Mouse (Mus musculus) liver, embryonic 11.5 days (tissue): ENCODE measurements around the gene Poll. TPM values are rescaled to one million over a fixed set of nuclear protein-coding genes. Genes with fewer than 3 reads are reported as not detected.

ENCODE experiments used
- ATAC-seq: fragments of 200-750 bp; cut with Nextera tagmentation; replicated peaks from 2 replicates; pipeline ENCODE4 v1.8.0; 2017; ENCODE audit warnings: moderate number of reproducible peaks, mild to moderate bottlenecking, moderate TSS enrichment, moderate library complexity; ENCODE audit not compliant: low FRiP score
- DNase-seq: peaks from one replicate; pipeline ENCODE4 v3.0.0-alpha.2; 2017; ENCODE audit warnings: low spot score
- H3K27ac ChIP-seq: fragments of 300-500 bp; sonication (generic); 2 replicates; pipeline ENCODE4 v1.5.1; 2014; ENCODE audit warnings: mild to moderate bottlenecking, low read depth, low read length, control low read depth
- H3K27me3 ChIP-seq: fragments of 300-500 bp; sonication (generic); replicated peaks from 2 replicates; pipeline ENCODE4 v1.6.1; 2014; ENCODE audit warnings: low read length, mixed read lengths; ENCODE audit not compliant: control insufficient read depth, insufficient read depth
- H3K36me3 ChIP-seq: fragments of 300-500 bp; sonication (generic); 2 replicates; pipeline ENCODE4 v1.6.1; 2014; ENCODE audit warnings: mild to moderate bottlenecking, low read length, moderate library complexity, mixed read lengths; ENCODE audit not compliant: control insufficient read depth, insufficient read depth
- H3K4me1 ChIP-seq: fragments of 300-500 bp; sonication (generic); replicated peaks from 2 replicates; pipeline ENCODE4 v1.6.1; 2014; ENCODE audit warnings: low read length, mixed read lengths; ENCODE audit not compliant: control insufficient read depth, insufficient read depth
- H3K4me2 ChIP-seq: fragments of 300-500 bp; sonication (generic); 2 replicates; pipeline ENCODE4 v1.6.1; 2014; ENCODE audit warnings: mild to moderate bottlenecking, control low read depth, moderate library complexity
- H3K4me3 ChIP-seq: fragments of 300-500 bp; sonication (generic); 2 replicates; pipeline ENCODE4 v1.5.1; 2014; ENCODE audit warnings: low read depth, low read length, control low read depth
- H3K9ac ChIP-seq: fragments of 300-500 bp; sonication (generic); 2 replicates; pipeline ENCODE4 v1.6.1; 2014; ENCODE audit warnings: low read depth, low read length, control low read depth
- H3K9me3 ChIP-seq: fragments of 300-500 bp; sonication (generic); 2 replicates; pipeline ENCODE4 v1.6.1; 2016; ENCODE audit warnings: low read length, inconsistent platforms, mixed read lengths; ENCODE audit not compliant: control insufficient read depth
- WGBS: fragments of 180-500 bp; shearing (Covaris S2); extraction: QIAGEN DNeasy Blood & Tissue Kit; methylation state at CpG from one replicate; pipeline ENCODE4 v1.1.7; 2014; 5-methylcytosine and 5-hydroxymethylcytosine counted together
- polyA plus RNA-seq: library from polyadenylated mRNA; unstranded; fragments of >200 nt; fragmentation: Nextera tagmentation; extraction: Ambion mirVana; gene quantifications from 2 replicates; pipeline ENCODE4 v1.2.1, GENCODE M21; 2014

Gene Poll
- polyA plus RNA-seq, 1 experiment from 2014 or later: 15.2 TPM

DNA sequence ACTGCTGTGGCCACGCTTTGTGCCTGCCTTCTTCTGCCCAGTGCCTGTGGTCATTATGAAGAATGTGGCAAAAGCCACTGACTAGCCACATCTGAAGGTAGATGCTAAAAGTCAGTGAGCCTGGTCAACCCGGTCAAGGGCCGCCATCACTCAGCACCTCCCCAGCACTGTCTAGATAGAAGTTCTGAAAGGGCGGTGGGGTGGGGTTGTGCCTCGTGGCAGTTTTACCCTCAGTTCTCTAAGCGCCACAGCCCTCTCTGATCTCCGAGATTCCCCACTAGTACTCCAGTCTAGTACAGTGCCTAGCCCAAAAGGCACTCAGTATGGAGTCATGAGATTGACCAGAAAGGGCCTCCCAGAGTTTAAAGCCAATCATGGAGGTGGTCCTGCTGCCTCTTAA is 33.7 kb upstream of the Poll start:
- Histone ChIP-seq H3K4me1 (peaks cover 5% of the 10 kb centered on the region), H3K9ac (no peak overlapping the region), H3K36me3 (no peaks in the 10 kb centered on the region), H3K4me2 (no peak overlapping the region), H3K27ac (no peak overlapping the region), H3K27me3 (no peaks in the 10 kb centered on the region), H3K9me3 (no peaks in the 10 kb centered on the region), H3K4me3 (no peak overlapping the region)
- 91% methylated on average over 7 of the region's 7 CpGs for WGBS
- DNase-seq (no peak), ATAC-seq (no peak)

GRCm38 (mm10) chr19:45592916-45593315 is 32.6 kb upstream of the Poll start:
- H3K9me3 ChIP-seq: no peaks in the 10 kb centered on the region
- 89% methylated on average over 9 of the region's 9 CpGs for WGBS
- no peaks in the 10 kb centered on the region for H3K36me3 ChIP-seq
- no peak overlapping the region for H3K4me2 ChIP-seq
- no peak overlapping the region for H3K4me3 ChIP-seq
- H3K9ac ChIP-seq: no peak overlapping the region
- H3K27me3 ChIP-seq: no peaks in the 10 kb centered on the region
- peaks cover 5% of the 10 kb centered on the region for H3K4me1 ChIP-seq
- no peak for ATAC-seq
- no peak overlapping the region for H3K27ac ChIP-seq
- DNase-seq: no peak

DNA sequence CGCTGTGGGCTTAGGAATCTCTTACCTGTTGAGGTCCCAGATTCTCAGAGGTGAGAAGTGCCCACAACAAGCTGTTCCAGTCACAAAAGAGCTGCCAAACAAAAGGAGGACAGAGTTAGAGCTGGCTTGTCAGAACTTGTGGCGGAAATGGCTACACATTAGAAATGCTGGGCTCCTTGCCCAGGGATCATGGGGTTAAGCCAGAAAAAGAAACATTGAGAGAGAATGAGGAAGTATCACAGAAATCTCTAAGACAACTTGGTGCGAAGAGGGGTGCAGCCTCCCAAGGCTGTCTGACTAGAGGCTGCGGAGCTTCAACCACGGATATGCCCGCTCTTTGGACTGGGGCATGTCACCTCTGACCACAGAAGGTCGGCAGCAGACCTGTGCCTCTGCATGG is 31.4 kb upstream of the Poll start:
- DNase-seq: no peak
- no peak for ATAC-seq
- H3K36me3 ChIP-seq: no peaks in the 10 kb centered on the region
- no peaks in the 10 kb centered on the region for H3K9me3 ChIP-seq
- no peaks in the 10 kb centered on the region for H3K27me3 ChIP-seq
- no peak overlapping the region for H3K27ac ChIP-seq
- no peak overlapping the region for H3K4me2 ChIP-seq
- 62% methylated on average over 7 of the region's 7 CpGs for WGBS
- H3K4me3 ChIP-seq: no peak overlapping the region
- H3K4me1 ChIP-seq: peaks cover 5% of the 10 kb centered on the region
- H3K9ac ChIP-seq: no peak overlapping the region

DNA sequence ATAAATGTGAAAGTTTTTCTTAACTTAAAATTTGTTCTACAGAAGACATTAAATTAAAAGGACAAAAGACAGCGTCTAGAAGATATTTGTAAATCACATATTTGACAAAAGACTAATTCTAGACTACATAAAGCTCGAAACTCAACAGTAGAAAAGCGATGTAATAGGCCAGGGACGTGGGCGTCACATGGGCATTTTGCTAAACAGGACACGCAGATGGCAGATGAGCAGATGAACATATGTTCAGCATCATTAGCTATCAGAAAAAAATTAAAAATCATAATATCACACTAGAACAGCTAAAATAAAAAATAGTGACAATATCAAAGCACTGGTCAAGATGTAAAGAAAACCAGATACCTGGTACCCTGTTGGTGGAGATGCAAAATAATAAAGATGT is 29.4 kb upstream of the Poll start:
- no peak for ATAC-seq
- no peak for DNase-seq
- Histone ChIP-seq H3K36me3 (no peaks in the 10 kb centered on the region), H3K9me3 (no peaks in the 10 kb centered on the region), H3K27ac (no peak overlapping the region), H3K4me3 (no peak overlapping the region), H3K27me3 (no peaks in the 10 kb centered on the region), H3K9ac (no peak overlapping the region), H3K4me1 (peaks cover 5% of the 10 kb centered on the region), H3K4me2 (no peak overlapping the region)
- 93% methylated on average over 6 of the region's 6 CpGs for WGBS

DNA sequence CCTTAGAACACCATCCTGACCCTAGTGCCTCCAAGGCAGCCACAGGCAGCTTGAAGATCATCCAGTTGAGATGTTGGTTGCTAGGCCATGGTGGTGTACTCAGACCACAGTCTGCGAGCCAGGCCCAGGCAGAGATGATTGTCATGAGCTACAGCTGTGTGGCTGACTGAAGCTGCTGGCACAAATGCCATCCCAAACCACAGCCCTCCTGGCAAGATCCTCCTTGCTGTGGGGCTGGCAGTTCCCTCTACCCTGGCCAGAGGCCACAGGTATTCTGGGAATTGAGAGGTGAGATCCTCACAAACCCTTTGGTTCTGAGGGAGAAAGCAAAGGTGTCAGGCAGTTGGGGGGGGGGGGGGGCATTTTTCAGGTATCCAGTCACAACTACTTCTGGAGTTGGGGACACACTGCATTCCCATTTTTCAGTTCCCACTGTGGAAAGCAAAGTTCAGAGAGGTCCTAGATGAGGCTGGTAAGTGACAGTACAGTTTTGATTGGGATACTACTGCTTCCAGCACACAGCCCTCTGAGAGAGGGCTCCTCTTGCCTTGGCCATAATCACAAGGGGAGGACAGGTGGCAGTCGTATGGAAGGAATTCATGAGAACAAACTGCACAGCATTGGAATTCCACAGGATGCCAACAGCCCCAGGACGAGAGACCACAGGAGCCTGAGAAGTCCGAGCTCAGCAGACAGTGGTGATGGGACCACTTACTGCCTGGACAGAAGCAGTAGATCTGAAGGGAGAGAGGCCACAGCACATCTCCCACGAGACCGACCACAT is 27.4 kb upstream of the Poll start:
- no peaks in the 10 kb centered on the region for H3K9me3 ChIP-seq
- H3K4me1 ChIP-seq: peaks cover 1% of the 10 kb centered on the region; the same call in 1 of the 2 replicates
- DNase-seq (no peak), ATAC-seq (no peak)
- no peak overlapping the region for H3K4me2 ChIP-seq
- 81% methylated on average over 6 of the region's 6 CpGs for WGBS
- H3K9ac ChIP-seq: no peak overlapping the region
- no peak overlapping the region for H3K27ac ChIP-seq
- no peaks in the 10 kb centered on the region for H3K36me3 ChIP-seq
- H3K4me3 ChIP-seq: no peak overlapping the region
- no peaks in the 10 kb centered on the region for H3K27me3 ChIP-seq

- Histone ChIP-seq H3K27ac (no peak overlapping the region), H3K9ac (no peak overlapping the region), H3K9me3 (no peaks in the 10 kb centered on the region), H3K36me3 (no peaks in the 10 kb centered on the region), H3K4me2 (no peak overlapping the region), H3K27me3 (no peaks in the 10 kb centered on the region), H3K4me3 (no peak overlapping the region), H3K4me1 (0 out of 2 replicates have a peak, but pooled peaks cover 5% of the 10 kb centered on the region)
- WGBS: 84% methylated on average over 3 of the region's 3 CpGs
- DNase-seq (no peak), ATAC-seq (no peak)
Observed at GRCm38 (mm10) chr19:45586850-45587249, 26.5 kb upstream of the Poll start.

DNA sequence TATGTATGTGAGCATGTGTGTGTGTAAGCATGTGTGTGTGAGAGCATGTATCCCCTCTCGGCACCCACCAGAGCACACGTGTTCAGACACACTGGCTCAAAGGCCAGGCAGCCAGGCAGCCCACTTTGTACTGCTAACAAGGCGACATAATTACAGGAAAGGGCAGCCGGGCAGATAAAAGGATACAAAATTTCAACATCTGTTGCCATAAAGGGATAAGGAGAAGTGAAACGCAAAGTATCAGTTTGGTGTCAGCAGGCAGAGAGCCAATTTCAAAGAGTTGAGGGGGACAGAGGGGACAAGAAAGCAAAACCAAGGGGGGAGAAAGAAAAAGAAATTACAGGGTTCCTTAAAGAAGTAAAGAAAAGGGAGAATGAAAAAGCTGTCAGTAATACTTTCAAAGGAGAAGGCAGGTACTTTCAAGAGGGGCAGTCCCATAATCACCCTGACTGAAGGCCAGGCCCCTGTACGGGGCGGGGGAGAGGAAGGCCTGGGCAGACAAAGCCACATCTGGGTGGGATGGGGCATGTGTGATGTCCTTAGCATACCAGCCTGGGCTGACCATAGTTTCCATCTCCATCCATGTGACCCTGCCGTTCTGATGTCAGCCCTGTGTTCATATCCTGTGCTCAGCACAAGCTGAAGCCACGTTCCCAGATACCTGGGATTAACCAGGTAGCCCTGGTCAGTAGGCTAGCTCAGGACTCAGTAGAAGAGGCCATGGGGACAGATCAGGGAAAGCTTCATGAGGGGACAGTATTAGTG is 24.7 kb upstream of the Poll start:
- no peak for ATAC-seq
- Histone ChIP-seq H3K27ac (no peak overlapping the region), H3K27me3 (no peaks in the 10 kb centered on the region), H3K4me1 (0 out of 2 replicates have a peak, but pooled peaks cover 5% of the 10 kb centered on the region), H3K9ac (no peak overlapping the region), H3K36me3 (no peaks in the 10 kb centered on the region), H3K4me3 (no peak overlapping the region), H3K4me2 (no peak overlapping the region), H3K9me3 (no peaks in the 10 kb centered on the region; the same call in 1 of the 2 replicates)
- DNase-seq: no peak
- 70% methylated on average over 9 of the region's 9 CpGs for WGBS

DNA sequence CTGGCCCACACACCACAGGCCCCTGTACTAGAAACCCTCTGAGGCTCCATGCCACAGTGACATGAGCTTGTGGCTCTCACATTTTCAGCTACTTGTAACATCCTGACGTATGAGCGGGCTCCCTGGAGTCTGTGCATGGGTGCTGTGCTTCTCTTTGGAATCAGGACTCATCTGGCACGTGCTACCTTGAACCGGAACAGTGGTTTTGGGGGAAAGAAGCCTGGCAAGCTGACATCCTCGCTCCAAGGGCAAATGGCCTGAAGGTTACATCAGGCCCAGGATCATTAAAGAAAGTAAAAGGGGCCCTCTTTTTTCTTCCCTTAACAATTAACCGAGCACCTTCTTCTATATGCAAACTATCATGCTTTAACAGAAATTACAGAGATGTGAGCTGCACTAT is 22.8 kb upstream of the Poll start:
- H3K4me1 ChIP-seq: 0 out of 2 replicates have a peak, but pooled peaks cover 5% of the 10 kb centered on the region
- peaks cover 6% of the 10 kb centered on the region; the same call in 1 of the 2 replicates for H3K36me3 ChIP-seq
- no peak for ATAC-seq
- H3K4me2 ChIP-seq: no peak overlapping the region
- DNase-seq: no peak
- H3K9ac ChIP-seq: no peak overlapping the region
- no peaks in the 10 kb centered on the region for H3K27me3 ChIP-seq
- no peaks in the 10 kb centered on the region; the same call in 1 of the 2 replicates for H3K9me3 ChIP-seq
- no peak overlapping the region for H3K27ac ChIP-seq
- 85% methylated on average over 6 of the region's 6 CpGs for WGBS
- H3K4me3 ChIP-seq: no peak overlapping the region
